Mouse (Mus musculus) liver, embryonic 14.5 days (tissue): ENCODE data around the gene Ppp1r13l. TPM values are rescaled to one million over a fixed set of nuclear protein-coding genes. Genes with fewer than 3 reads are reported as not detected.

Source experiments
- ATAC-seq: fragments of 200-750 bp; cut with Nextera tagmentation; 2 replicates; pipeline ENCODE4 v1.8.0; 2017; ENCODE audit warnings: moderate number of reproducible peaks, mild to moderate bottlenecking, moderate library complexity; ENCODE audit not compliant: insufficient read depth
- DNase-seq, 3 experiments: peaks; one replicate each; pipeline ENCODE4 v3.0.0-alpha.2; 2012 to 2013; ENCODE audit warnings: low read depth in 3 of 3, low spot score in 3 of 3
- H3K27ac ChIP-seq: fragments of 300-500 bp; sonication (generic); 2 replicates; pipeline ENCODE4 v1.5.1; 2014; ENCODE audit warnings: moderate library complexity, mild to moderate bottlenecking, control low read depth, inconsistent platforms
- H3K27me3 ChIP-seq: fragments of 300-500 bp; sonication (generic); 2 replicates; pipeline ENCODE4 v1.6.1; 2014; ENCODE audit warnings: mild to moderate bottlenecking, low read length, moderate library complexity; ENCODE audit not compliant: control insufficient read depth, insufficient read depth
- H3K36me3 ChIP-seq: fragments of 300-500 bp; sonication (generic); replicated peaks from 2 replicates; pipeline ENCODE4 v1.6.1; 2014; ENCODE audit warnings: low read depth; ENCODE audit not compliant: control insufficient read depth, insufficient read depth
- H3K4me1 ChIP-seq, 2 experiments: fragments of 200-500 bp in 1 of 2; fragments of 300-500 bp in 1 of 2; sonication (generic) in 1 of 2; replicated peaks; 2 replicates each; pipeline ENCODE4 v1.6.1; 2012 to 2014; ENCODE audit warnings: antibody characterized with exemption in 1 of 2, inconsistent platforms in 1 of 2, low read length in 1 of 2; ENCODE audit not compliant: control insufficient read depth in 2 of 2, insufficient read depth in 2 of 2
- H3K4me2 ChIP-seq: fragments of 300-500 bp; sonication (generic); 2 replicates; pipeline ENCODE4 v1.6.1; 2014; ENCODE audit warnings: low read depth, mild to moderate bottlenecking, control low read depth, moderate library complexity
- H3K4me3 ChIP-seq, 2 experiments: fragments of 200-500 bp in 1 of 2; fragments of 300-500 bp in 1 of 2; sonication (generic) in 1 of 2; 2 replicates each; pipeline ENCODE4 v1.5.1; 2012 to 2014; ENCODE audit warnings: low read depth in 2 of 2, low read length in 2 of 2, mild to moderate bottlenecking in 2 of 2, control low read depth in 1 of 2, inconsistent platforms in 1 of 2, moderate library complexity in 1 of 2; ENCODE audit not compliant: insufficient read depth in 1 of 2
- H3K9ac ChIP-seq: fragments of 300-500 bp; sonication (generic); replicated peaks from 2 replicates; pipeline ENCODE4 v1.6.1; 2014; ENCODE audit warnings: mild to moderate bottlenecking, control low read depth, moderate library complexity
- H3K9me3 ChIP-seq: fragments of 300-500 bp; sonication (generic); 2 replicates; pipeline ENCODE4 v1.6.1; 2016; ENCODE audit warnings: low read length, mixed read lengths; ENCODE audit not compliant: control insufficient read depth
- CTCF ChIP-seq: IDR thresholded peaks from 2 replicates; pipeline ENCODE4 v1.5.1; 2016; ENCODE audit warnings: antibody characterized with exemption, low read depth, control low read depth
- EP300 ChIP-seq: IDR thresholded peaks from 2 replicates; pipeline ENCODE4 v1.6.1; 2016; ENCODE audit warnings: antibody characterized with exemption, low read depth
- WGBS: fragments of 180-500 bp; shearing (Covaris S2); extraction: QIAGEN DNeasy Blood & Tissue Kit; methylation state at CpG from one replicate; pipeline ENCODE4 v1.1.7; 2014; ENCODE audit not compliant: insufficient replicate concordance; 5-methylcytosine and 5-hydroxymethylcytosine counted together
- polyA plus RNA-seq, 2 experiments: library from polyadenylated mRNA; depleted of rRNA in 1 of 2; stranded (reverse) in 1 of 2; unstranded in 1 of 2; fragments of >200 nt; fragmentation: Nextera tagmentation in 1 of 2; extraction: Ambion mirVana in 1 of 2; gene quantifications; 2 replicates each; pipeline versions ENCODE4 v1.2.1 to v1.2.3; 2012 to 2014

The Ppp1r13l gene
- polyA plus RNA-seq, 2 experiments = 0.65 to 2.3 TPM

DNA sequence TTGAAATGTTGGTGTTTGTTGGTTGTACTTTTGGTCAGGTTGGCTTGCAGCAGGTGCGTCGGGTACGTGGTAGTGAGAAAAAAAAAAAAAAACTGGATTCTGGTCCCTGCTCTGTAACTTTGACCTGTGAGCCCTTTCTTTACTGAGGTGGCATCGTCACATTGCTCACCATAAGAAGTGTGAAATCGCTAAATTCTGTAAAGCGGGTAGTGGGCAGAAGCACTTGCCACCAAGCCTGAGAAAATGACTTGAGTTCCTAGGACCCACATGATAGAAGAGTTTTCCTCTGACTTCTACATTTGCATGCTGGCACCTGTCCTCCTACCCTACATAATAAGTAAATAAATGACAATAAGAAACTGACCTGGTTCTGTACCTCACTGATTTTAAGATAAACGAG is 38.9 kb upstream of the Ppp1r13l start:
- TF ChIP-seq CTCF (no peak), EP300 (no peak)
- 29% methylated on average over 7 of the region's 7 CpGs for WGBS
- ATAC-seq = no peak
- Histone ChIP-seq H3K4me2 (peak overlapping the region; percentile 74), H3K36me3 (no peaks in the 10 kb centered on the region), H3K9me3 (no peaks in the 10 kb centered on the region), H3K4me3 (no peak overlapping the region), H3K27me3 (peaks cover 21% of the 10 kb centered on the region), H3K27ac (no peak overlapping the region), H3K9ac (no peak overlapping the region), H3K4me1 (peaks cover 0 to 4% of the 10 kb centered on the region in 2 experiments; a peak in 3 of 4 replicates)
- DNase-seq = no peak

DNA sequence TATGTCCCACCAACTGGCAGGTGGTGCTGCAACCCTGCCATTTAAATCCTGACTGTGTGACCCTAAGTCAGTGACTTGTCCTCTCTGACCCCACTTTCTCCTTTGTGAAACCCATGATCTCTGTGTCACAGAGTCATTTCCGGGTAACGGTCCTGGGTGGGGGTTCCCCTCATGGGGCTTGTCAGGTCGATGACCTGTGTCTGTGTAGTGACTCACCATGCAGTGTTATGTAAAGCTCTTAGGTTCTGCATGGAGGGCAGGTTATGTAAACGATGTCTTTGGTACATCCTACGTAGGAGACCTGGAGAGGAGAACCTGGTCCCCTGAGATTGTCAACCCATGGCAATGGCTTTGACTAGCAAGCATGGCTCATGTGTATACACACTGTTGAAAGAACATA is 38.1 kb upstream of the Ppp1r13l start:
- Histone ChIP-seq H3K4me3 (no peak overlapping the region), H3K4me1 (peaks cover under 1 to 10% of the 10 kb centered on the region in 2 experiments), H3K36me3 (no peaks in the 10 kb centered on the region), H3K9ac (no peak overlapping the region), H3K27me3 (peaks cover 16% of the 10 kb centered on the region), H3K9me3 (no peaks in the 10 kb centered on the region), H3K4me2 (no peak overlapping the region), H3K27ac (no peak overlapping the region)
- 47% methylated on average over 5 of the region's 5 CpGs for WGBS
- TF ChIP-seq EP300 = no peak
- no peak for TF ChIP-seq CTCF
- 0 out of 2 replicates have a peak, but pooled peaks have one; percentile 14 for ATAC-seq
- no peak for DNase-seq

DNA sequence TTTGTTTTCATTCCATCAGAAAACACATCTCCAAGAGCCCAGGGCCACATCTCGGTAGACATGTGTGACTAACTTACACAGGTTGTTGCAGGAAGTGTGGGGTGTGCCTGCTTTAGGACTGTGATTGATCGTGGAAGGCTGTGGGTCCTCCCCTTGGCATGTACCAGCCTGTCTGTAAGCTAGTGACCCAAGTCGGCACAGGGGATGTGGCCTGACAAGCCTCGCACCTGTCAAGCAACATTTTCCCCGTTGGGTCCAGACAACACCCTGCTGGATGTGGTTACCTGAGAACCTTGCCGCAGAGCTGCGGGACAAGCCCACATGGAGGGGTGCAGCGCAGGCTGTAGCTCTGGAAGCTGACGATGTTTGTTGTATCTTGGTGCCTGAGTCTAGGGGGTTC is 37.1 kb upstream of the Ppp1r13l start:
- 38% methylated on average over 9 of the region's 9 CpGs for WGBS

DNA sequence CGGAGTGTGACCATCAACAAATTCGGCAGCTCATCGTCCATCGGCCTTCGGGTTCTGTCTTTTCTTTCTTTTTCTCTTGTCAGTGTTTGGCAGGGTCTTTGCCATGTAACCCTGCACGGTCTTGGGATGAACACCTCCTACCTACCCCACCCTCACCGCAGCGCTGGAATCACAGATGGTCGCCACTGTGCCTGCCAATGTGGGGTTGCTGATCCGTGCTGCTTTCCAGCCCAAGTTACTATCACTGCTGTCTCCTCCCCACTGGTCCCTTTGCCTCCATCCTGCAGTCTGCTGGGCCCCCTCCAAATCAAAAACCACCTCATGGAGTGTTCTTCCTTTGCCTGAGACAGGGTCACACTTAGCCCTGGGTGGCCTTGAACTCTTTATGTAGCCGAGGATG is 35.3 kb upstream of the Ppp1r13l start:
- H3K36me3 ChIP-seq = no peaks in the 10 kb centered on the region
- no peak overlapping the region for H3K27ac ChIP-seq
- H3K4me2 ChIP-seq = no peak overlapping the region
- H3K9ac ChIP-seq = no peak overlapping the region
- WGBS = 74% methylated on average over 11 of the region's 11 CpGs
- no peak overlapping the region for H3K4me3 ChIP-seq
- TF ChIP-seq CTCF (no peak), EP300 (no peak)
- DNase-seq (no peak), ATAC-seq (no peak)
- no peaks in the 10 kb centered on the region for H3K9me3 ChIP-seq
- peaks cover 13 to 20% of the 10 kb centered on the region in 2 experiments for H3K4me1 ChIP-seq
- H3K27me3 ChIP-seq = peaks cover 10% of the 10 kb centered on the region

More for the DNA sequence above, 37.1 kb upstream of the Ppp1r13l start:
- DNase-seq = no peak
- H3K27me3 ChIP-seq = peaks cover 16% of the 10 kb centered on the region
- H3K4me3 ChIP-seq = no peak overlapping the region
- H3K36me3 ChIP-seq = no peaks in the 10 kb centered on the region
- H3K9me3 ChIP-seq = no peaks in the 10 kb centered on the region
- ATAC-seq = no peak
- no peak overlapping the region for H3K4me2 ChIP-seq
- peaks cover 9 to 17% of the 10 kb centered on the region in 2 experiments for H3K4me1 ChIP-seq
- no peak overlapping the region for H3K9ac ChIP-seq
- no peak overlapping the region for H3K27ac ChIP-seq
- TF ChIP-seq EP300 (no peak), CTCF (no peak)

DNA sequence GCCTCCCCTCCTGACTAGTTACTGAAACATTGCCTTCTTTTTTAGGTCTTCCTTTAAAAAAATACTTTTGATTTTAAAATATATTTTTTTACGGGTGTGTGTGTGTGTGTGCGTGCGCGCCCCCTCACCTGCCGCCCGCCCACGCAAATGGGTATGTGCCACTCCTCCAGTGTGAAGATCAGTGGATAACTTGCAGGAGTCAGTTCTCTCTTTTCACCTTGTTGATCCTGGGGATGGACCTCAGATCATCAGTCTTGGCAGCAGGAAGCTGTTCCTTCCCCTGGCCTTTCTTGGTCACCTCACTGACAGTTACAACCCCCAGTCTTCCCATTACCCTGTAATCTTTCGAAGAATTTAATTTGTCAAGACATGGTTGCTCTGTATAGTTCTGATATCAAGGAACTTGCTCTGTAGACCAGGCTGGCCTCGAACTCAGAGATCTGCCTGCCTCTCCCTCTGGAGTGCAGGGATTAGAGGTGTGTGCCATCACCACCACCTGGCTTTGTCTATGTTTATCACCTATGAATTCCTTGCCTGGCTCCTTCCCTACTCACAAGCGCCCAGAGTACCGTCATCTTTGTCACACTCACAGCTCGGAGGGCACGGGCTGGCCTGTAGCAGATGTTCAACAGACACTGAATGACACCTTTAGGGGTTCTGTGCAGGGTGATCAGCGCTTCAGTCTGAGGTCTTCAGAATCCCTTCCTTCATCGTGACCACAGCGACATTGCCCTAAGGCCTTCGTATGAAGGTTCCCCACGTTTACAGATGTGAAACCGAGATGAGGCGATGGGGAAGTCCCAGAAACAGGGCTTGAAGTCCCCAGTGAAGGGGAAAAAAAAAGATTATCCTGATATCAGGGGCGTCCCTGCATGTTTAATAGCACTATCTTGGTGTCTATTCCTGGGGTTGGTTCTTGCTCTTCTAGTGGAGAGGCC is 34.0 kb upstream of the Ppp1r13l start:
- ATAC-seq = no peak
- 46% methylated on average over 21 of the region's 21 CpGs for WGBS

More for the DNA sequence above, 34.0 kb upstream of the Ppp1r13l start:
- Histone ChIP-seq H3K27me3 (peaks cover 10% of the 10 kb centered on the region), H3K4me3 (no peak overlapping the region), H3K9ac (no peak overlapping the region), H3K4me2 (peak overlapping the region; percentile 75), H3K36me3 (no peaks in the 10 kb centered on the region), H3K27ac (no peak overlapping the region), H3K9me3 (no peaks in the 10 kb centered on the region), H3K4me1 (peaks cover 13 to 17% of the 10 kb centered on the region in 2 experiments)
- no peak for TF ChIP-seq EP300
- no peak for TF ChIP-seq CTCF
- peak in 1 of 3 experiments; percentile 69 for DNase-seq
